Mouse (Mus musculus) limb, embryonic 14.5 days (tissue): ENCODE measurements at regions not wholly inside any gene's neighbourhood (a gene's known extent, or its start where the extent isn't known, plus 50 kb on each side); places are given as distances from the start of the nearest gene placed in this dataset.

Experiments used
- ATAC-seq: fragments of 200-750 bp; cut with Nextera tagmentation; 2 replicates; pipeline ENCODE4 v1.8.0; 2017; ENCODE audit warnings: low read depth, moderate number of reproducible peaks, moderate TSS enrichment; ENCODE audit not compliant: low FRiP score
- DNase-seq: peaks from one replicate; pipeline ENCODE4 v3.0.0-alpha.2; 2015; ENCODE audit warnings: low spot score
- H3K27ac ChIP-seq: fragments of 300-500 bp; sonication (generic); replicated peaks from 2 replicates; pipeline ENCODE4 v1.5.1; 2014; ENCODE audit warnings: low read depth, mild to moderate bottlenecking, low read length, moderate library complexity, mixed read lengths
- H3K27me3 ChIP-seq: fragments of 300-500 bp; sonication (generic); 2 replicates; pipeline ENCODE4 v1.6.1; 2014; ENCODE audit warnings: low read length, mixed read lengths; ENCODE audit not compliant: control insufficient read depth, insufficient read depth
- H3K36me3 ChIP-seq: fragments of 300-500 bp; sonication (generic); 2 replicates; pipeline ENCODE4 v1.6.1; 2014; ENCODE audit warnings: mild to moderate bottlenecking, low read length, moderate library complexity, mixed read lengths; ENCODE audit not compliant: control insufficient read depth, insufficient read depth
- H3K4me1 ChIP-seq: fragments of 300-500 bp; sonication (generic); 2 replicates; pipeline ENCODE4 v1.6.1; 2014; ENCODE audit warnings: antibody characterized with exemption, low read length, mixed read lengths; ENCODE audit not compliant: control insufficient read depth, insufficient read depth
- H3K4me2 ChIP-seq: fragments of 300-500 bp; sonication (generic); replicated peaks from 2 replicates; pipeline ENCODE4 v1.6.1; 2014; ENCODE audit warnings: low read depth, mild to moderate bottlenecking, low read length, moderate library complexity; ENCODE audit not compliant: severe bottlenecking
- H3K4me3 ChIP-seq: fragments of 300-500 bp; sonication (generic); replicated peaks from 2 replicates; pipeline ENCODE4 v1.5.1; 2014; ENCODE audit warnings: low read length
- H3K9ac ChIP-seq: fragments of 300-500 bp; sonication (generic); 2 replicates; pipeline ENCODE4 v1.6.1; 2014; ENCODE audit warnings: mild to moderate bottlenecking, low read depth, low read length, moderate library complexity; ENCODE audit not compliant: severe bottlenecking
- H3K9me3 ChIP-seq: fragments of 300-500 bp; sonication (generic); 2 replicates; pipeline ENCODE4 v1.6.1; 2016; ENCODE audit warnings: low read length; ENCODE audit not compliant: control insufficient read depth
- POLR2A ChIP-seq: fragments of 200-500 bp; IDR thresholded peaks from 2 replicates; pipeline ENCODE4 v1.8.0; 2012; ENCODE audit warnings: inconsistent platforms, mild to moderate bottlenecking, moderate library complexity, borderline replicate concordance; ENCODE audit not compliant: insufficient read depth, insufficient read length; ENCODE audit errors: extremely low read depth
- WGBS: fragments of 180-500 bp; shearing (Covaris S2); extraction: QIAGEN DNeasy Blood & Tissue Kit; methylation state at CpG from one replicate; pipeline ENCODE4 v1.1.7; 2014; 5-methylcytosine and 5-hydroxymethylcytosine counted together

DNA sequence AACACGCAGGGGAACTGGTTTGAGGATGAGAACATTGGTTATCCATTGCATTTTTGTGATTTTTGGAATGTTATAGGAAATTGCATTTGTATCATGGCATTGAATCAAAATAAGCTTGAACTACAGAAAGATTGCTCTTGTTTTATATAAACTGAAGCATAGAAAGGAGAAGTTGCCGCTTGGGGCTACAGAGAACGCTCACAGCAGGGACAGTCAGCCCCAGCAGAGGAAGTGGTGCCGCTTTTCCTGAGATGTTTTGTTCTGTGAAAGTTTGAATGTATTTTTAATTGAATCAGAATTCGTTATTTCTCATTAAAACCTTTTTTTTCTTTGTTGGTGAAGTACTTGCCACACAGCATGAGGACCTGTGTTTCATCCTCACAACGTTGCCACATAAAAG lies 139.6 kb upstream of the 1700056E22Rik start:
- no peak for ATAC-seq
- no peaks in the 10 kb centered on the region for H3K36me3 ChIP-seq
- no peaks in the 10 kb centered on the region for H3K9me3 ChIP-seq
- DNase-seq: no peak
- no peaks in the 10 kb centered on the region for H3K4me1 ChIP-seq
- no peak overlapping the region for H3K27ac ChIP-seq
- no peaks in the 10 kb centered on the region for H3K27me3 ChIP-seq
- no peak overlapping the region for H3K4me3 ChIP-seq
- H3K9ac ChIP-seq: no peak overlapping the region
- TF ChIP-seq POLR2A: no peak
- 73% methylated on average over 6 of the region's 6 CpGs for WGBS
- no peak overlapping the region for H3K4me2 ChIP-seq

DNA sequence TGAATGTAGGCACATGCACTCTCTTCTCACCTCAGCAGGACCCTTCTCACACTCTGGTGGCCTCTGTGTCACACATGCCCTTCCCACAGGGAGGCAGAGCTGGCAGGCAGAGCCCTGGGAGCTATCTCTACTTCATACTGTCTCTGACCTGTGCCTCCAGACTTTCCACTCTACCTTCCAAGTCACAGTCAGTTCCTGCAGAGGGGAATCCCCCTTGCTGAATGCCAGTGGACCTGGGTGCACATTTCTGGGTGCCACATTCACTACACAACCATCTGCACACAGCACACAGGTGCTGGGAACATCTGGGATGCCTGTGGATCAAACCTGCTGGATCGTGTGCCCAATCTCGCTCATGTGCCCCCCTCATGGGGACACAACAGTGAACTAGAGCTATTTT lies 138.9 kb upstream of the 1700056E22Rik start:
- Histone ChIP-seq H3K27ac (no peak overlapping the region), H3K4me1 (no peaks in the 10 kb centered on the region), H3K9me3 (no peaks in the 10 kb centered on the region), H3K9ac (no peak overlapping the region), H3K4me2 (no peak overlapping the region), H3K27me3 (no peaks in the 10 kb centered on the region), H3K4me3 (no peak overlapping the region), H3K36me3 (no peaks in the 10 kb centered on the region)
- TF ChIP-seq POLR2A: no peak
- DNase-seq (no peak), ATAC-seq (no peak)
- WGBS: 79% methylated on average over 2 of the region's 2 CpGs

DNA sequence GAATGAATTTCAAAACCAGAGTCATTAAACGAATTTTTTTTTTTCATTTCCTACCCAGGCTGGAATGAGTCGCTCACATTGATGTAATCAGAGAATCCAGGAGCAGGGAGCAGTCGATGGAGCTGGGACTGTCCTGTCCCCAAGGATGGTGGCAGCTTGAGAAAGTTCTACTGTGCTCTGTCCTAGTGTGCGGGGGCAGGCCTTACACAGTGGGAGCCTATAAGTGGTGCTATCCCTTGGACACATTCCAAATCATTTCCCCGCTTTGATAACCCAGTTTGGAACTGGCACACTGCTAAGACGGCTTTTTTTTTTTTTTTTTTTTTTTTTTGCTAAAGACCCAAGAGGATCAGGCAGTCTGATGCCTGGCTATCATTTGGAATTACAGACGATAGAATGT lies 137.5 kb upstream of the 1700056E22Rik start:
- H3K27ac ChIP-seq: no peak overlapping the region
- no peak overlapping the region for H3K4me3 ChIP-seq
- no peak overlapping the region for H3K9ac ChIP-seq
- 69% methylated on average over 7 of the region's 7 CpGs for WGBS
- H3K27me3 ChIP-seq: no peaks in the 10 kb centered on the region
- no peak overlapping the region for H3K4me2 ChIP-seq
- H3K9me3 ChIP-seq: no peaks in the 10 kb centered on the region
- no peak for DNase-seq
- TF ChIP-seq POLR2A: no peak
- ATAC-seq: no peak
- no peaks in the 10 kb centered on the region for H3K4me1 ChIP-seq
- H3K36me3 ChIP-seq: no peaks in the 10 kb centered on the region

DNA sequence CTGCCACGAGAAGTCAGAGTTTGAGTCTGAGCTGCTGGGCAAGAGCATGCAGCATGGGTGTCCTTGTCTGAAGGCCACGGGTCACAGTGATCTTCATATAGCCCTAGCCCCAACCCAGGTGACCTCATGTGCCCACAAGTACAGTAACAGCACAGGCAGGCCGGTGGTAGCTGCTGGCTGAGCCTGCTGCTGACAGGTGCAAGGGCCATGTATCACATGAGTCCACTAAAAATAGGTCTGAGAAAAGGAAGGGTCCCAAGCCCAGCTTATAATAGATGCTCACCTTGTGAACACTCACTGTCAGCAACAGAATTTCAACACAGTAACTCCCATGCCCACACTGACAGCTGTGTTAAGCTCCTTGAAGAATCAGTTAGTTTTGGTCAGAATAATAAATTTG lies 136.8 kb upstream of the 1700056E22Rik start:
- ATAC-seq (peak; percentile 47; the same call in 1 of the 2 replicates), DNase-seq (no peak)
- Histone ChIP-seq H3K4me2 (no peak overlapping the region), H3K9me3 (no peaks in the 10 kb centered on the region), H3K27ac (no peak overlapping the region), H3K4me3 (no peak overlapping the region), H3K4me1 (no peaks in the 10 kb centered on the region), H3K27me3 (no peaks in the 10 kb centered on the region), H3K36me3 (no peaks in the 10 kb centered on the region), H3K9ac (no peak overlapping the region)
- no peak for TF ChIP-seq POLR2A
- WGBS: 78% methylated on average over 3 of the region's 3 CpGs

DNA sequence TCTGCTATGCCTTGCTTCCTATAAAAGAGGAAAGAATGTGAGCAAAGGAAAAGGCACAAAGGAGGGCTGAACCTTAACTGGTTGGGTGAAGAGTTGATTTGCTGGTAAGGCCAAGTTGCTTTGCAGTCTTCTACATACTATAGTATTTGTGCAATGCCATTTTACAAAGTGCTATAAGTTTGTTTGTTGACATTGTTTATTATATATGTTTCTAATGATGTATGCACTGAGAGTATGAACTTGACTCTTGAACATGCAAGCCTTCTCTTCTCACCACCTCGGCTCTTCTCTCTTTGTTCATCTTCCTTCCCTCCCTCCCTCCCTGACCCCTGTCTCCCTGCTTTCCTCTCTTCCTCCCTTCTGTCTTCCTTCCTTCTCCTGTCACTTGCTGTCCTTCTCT lies 135.9 kb upstream of the 1700056E22Rik start:
- Histone ChIP-seq H3K9me3 (no peaks in the 10 kb centered on the region), H3K36me3 (no peaks in the 10 kb centered on the region), H3K9ac (no peak overlapping the region), H3K4me3 (no peak overlapping the region), H3K27ac (no peak overlapping the region), H3K27me3 (no peaks in the 10 kb centered on the region), H3K4me1 (no peaks in the 10 kb centered on the region), H3K4me2 (no peak overlapping the region)
- no peak for DNase-seq
- no peak for TF ChIP-seq POLR2A
- 69% methylated on average over 1 of the region's 1 CpGs for WGBS
- ATAC-seq: no peak
